Mouse (Mus musculus) E14TG2a.4 (cell line): ENCODE data around the gene Acap3.

Source experiments
- H3K27me3 ChIP-seq: 2 replicates; pipeline ENCODE4 v1.6.1; 2014; ENCODE audit warnings: low read length, control low read depth; ENCODE audit not compliant: insufficient read depth
- H3K36me3 ChIP-seq: 2 replicates; pipeline ENCODE4 v1.6.1; 2014; ENCODE audit warnings: low read length, control low read depth; ENCODE audit not compliant: insufficient read depth
- H3K4me1 ChIP-seq: replicated peaks from 2 replicates; pipeline ENCODE4 v1.6.1; 2014; ENCODE audit warnings: low read depth, low read length, control low read depth
- H3K4me3 ChIP-seq: replicated peaks from 2 replicates; pipeline ENCODE4 v1.5.1; 2014; ENCODE audit warnings: mild to moderate bottlenecking, low read length
- H3K9me3 ChIP-seq: 2 replicates; pipeline ENCODE4 v1.6.1; 2014; ENCODE audit warnings: low read length, control low read depth
- CTCF ChIP-seq: conservative IDR thresholded peaks from 2 replicates; pipeline ENCODE4 v1.5.1; 2014; ENCODE audit warnings: low read length
- NANOG ChIP-seq: IDR thresholded peaks from 2 replicates; pipeline ENCODE4 v1.6.1; 2014; ENCODE audit warnings: borderline replicate concordance, low read length, mixed read lengths
- POU5F1 ChIP-seq: IDR thresholded peaks from 2 replicates; pipeline ENCODE4 v1.6.1; 2014; ENCODE audit warnings: low read length, borderline replicate concordance

The Acap3 gene

DNA sequence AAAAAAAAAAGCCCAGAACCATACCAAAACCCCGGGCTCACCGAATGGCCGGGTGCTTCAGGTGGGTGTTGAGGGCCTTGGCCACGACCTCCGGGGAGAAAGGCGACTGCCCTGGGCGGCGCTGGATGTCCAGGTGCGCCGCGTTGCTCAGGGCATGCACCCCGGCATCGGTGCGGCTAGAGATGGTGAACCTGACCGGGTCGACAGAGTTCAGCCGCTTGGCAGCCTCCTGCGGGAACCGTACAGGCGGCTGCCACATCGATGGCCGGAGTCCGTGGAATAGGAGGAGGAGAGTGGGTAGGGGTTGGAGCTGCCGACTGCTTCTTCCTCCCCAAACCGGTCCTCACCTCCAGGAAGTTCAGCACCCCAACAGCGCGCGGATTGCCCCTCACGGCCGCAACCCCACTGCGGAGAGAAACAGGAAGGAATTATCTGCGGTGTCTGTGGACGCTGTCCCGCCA is 581 bp upstream of the Acap3 start:
- Histone ChIP-seq H3K36me3 (peaks cover 47% of the 10 kb centered on the region), H3K27me3 (peaks cover 3% of the 10 kb centered on the region; the same call in 1 of the 2 replicates), H3K4me1 (peaks cover 65% of the 10 kb centered on the region), H3K4me3 (peak overlapping the region; percentile 99), H3K9me3 (no peaks in the 10 kb centered on the region)
- TF ChIP-seq CTCF, result no peak
- no peak for TF ChIP-seq NANOG
- TF ChIP-seq POU5F1, result no peak

DNA sequence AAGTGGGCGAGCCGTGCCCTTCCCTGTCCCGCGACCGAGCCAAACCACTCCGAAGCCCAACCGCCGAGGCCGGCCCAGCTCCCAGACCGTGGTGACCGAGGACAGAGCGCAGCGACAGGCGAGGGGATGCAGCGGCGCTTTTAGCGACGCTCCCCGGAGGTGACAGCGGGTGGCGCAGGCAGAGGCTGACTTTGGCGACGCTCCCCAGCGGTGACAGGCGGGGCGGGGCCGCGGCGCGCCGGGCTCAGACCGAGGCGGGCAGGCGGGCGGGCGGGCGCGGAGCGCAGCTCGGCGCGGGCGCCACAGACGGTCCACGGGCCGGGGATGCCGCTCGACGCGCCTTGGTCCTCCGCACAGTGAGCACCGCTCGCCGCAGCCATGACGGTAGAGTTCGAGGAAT is 395 bp downstream of the Acap3 start:
- TF ChIP-seq NANOG, result no peak
- no peak for TF ChIP-seq CTCF
- TF ChIP-seq POU5F1, result no peak
- Histone ChIP-seq H3K9me3 (no peaks in the 10 kb centered on the region), H3K36me3 (peaks cover 47% of the 10 kb centered on the region), H3K4me3 (peak overlapping the region; percentile 99), H3K27me3 (peaks cover 3% of the 10 kb centered on the region; the same call in 1 of the 2 replicates), H3K4me1 (peaks cover 70% of the 10 kb centered on the region)

DNA sequence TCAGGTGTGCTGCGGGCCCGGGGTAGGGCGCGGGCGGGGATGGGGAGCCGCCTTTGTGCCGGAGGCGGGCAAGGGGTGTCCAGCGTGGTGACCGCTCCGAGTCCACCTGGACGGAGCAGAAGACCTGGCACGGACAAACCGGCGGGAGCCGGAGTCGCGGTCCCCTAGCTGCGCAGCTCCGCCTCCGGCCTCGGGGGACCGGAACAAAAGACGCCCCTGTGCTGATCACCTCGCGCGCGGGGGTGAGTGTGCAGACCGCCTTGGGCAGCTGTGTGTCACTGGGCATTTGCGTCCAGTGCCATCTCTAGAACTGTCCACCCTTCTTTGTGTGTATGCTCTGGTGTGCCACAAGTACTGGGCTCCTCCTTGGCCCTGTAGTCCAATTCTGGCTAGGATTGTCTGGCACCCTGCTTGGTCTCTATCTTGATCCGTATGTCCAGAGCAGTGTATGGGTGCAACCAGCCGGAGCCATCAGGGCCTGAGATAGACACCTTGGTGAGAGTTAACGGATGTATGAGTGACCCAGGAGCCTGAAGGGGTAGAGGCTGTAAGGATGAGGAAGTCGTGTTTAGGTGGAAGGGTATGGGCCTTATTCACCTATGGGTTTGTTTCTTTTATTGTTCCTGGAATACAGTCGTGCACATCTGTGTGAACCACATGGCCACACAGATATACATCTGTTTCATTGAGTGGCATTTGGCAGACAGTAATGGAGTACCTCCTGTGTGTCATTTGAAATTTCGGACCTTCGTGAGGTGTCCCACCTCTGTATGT is 1.0 kb downstream of the Acap3 start:
- Histone ChIP-seq H3K4me1 (peaks cover 64% of the 10 kb centered on the region), H3K27me3 (peaks cover 3% of the 10 kb centered on the region; the same call in 1 of the 2 replicates), H3K9me3 (no peaks in the 10 kb centered on the region), H3K4me3 (peak overlapping the region; percentile 99), H3K36me3 (peaks cover 43% of the 10 kb centered on the region)
- TF ChIP-seq NANOG (no peak), CTCF (no peak), POU5F1 (no peak)

DNA sequence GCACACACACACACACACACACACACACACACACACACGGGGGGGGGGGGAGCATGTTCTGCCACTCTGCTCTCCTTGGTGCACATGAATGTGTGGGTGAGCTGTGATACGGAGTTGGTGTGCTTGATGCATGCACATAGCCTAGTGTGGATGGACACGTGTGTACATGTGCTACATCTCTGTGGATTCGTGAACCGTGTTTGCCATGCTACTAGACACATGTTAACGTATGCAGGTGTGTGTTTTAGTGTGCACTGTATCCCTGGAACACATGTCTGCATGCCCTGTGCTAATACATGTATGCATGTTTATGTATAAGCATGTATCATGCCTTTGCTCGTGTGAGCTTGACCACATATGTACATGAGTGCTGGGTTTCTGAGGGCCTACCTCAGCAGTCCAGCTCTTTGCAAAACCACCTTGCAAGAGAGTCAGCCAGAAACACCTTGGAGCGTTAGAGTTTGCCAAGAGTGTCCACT is 1.6 kb downstream of the Acap3 start:
- no peak for TF ChIP-seq CTCF
- no peak for TF ChIP-seq POU5F1
- TF ChIP-seq NANOG, result no peak
- H3K4me1 ChIP-seq, result peaks cover 60% of the 10 kb centered on the region
- H3K4me3 ChIP-seq, result peak overlapping the region; percentile 99
- no peaks in the 10 kb centered on the region for H3K9me3 ChIP-seq
- peaks cover 40% of the 10 kb centered on the region for H3K36me3 ChIP-seq
- peaks cover 3% of the 10 kb centered on the region; the same call in 1 of the 2 replicates for H3K27me3 ChIP-seq

DNA sequence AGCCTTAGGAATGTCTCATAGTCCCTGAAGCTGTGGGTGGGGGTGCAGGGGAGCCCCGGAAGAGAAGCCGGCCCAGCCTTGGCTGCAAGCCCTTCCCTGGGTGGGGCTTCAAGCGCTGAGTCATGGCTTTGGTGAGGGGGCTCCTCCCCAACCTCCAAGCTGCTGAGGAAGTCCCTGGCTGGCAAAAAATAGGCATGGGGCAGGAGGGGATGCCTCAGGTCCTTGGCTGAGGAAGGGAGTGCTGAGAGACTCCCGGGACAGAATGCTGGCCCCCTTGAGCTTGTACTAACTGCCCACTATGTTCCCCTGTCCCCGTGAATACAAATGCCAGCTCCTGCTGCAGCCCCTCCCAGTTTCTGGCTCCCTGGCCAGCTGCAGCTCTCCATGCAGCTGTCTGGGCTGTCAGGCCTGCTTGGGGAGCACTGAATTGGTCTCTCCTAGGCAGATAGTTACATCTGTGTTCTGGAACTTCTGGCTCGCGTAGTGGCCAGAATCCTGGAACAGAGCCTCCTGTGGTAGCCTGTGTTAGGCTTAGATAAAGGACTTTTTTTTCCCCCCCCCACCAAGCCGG is 2.8 kb downstream of the Acap3 start:
- H3K36me3 ChIP-seq, result peaks cover 40% of the 10 kb centered on the region
- no peaks in the 10 kb centered on the region for H3K9me3 ChIP-seq
- TF ChIP-seq POU5F1 (no peak), CTCF (no peak), NANOG (no peak)
- peak overlapping the region; percentile 99 for H3K4me3 ChIP-seq
- peaks cover 57% of the 10 kb centered on the region for H3K4me1 ChIP-seq
- H3K27me3 ChIP-seq, result peaks cover 3% of the 10 kb centered on the region; the same call in 1 of the 2 replicates

DNA sequence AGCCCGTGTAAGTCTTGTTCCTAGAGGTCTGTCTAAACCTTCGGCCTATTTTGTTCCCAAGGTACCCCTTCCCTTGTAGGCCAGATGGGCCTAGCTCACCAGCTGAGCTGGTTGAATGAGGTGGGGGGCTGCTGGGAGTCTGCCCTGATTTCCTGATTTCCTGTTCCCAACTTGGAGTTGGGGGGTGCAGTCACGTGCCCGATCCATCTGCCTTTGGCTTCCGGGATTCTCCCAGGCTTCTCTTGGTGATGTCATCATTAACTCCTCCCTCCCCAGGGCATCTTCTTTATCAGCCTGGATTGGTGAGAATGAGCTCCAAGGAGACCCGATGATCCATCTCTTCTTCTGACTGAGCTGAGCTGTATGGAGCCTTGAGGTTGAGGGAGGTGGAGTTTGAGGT is 3.6 kb downstream of the Acap3 start:
- Histone ChIP-seq H3K36me3 (peaks cover 40% of the 10 kb centered on the region), H3K27me3 (peaks cover 3% of the 10 kb centered on the region; the same call in 1 of the 2 replicates), H3K4me1 (peaks cover 49% of the 10 kb centered on the region), H3K4me3 (peak overlapping the region; percentile 99), H3K9me3 (no peaks in the 10 kb centered on the region)
- no peak for TF ChIP-seq NANOG

DNA sequence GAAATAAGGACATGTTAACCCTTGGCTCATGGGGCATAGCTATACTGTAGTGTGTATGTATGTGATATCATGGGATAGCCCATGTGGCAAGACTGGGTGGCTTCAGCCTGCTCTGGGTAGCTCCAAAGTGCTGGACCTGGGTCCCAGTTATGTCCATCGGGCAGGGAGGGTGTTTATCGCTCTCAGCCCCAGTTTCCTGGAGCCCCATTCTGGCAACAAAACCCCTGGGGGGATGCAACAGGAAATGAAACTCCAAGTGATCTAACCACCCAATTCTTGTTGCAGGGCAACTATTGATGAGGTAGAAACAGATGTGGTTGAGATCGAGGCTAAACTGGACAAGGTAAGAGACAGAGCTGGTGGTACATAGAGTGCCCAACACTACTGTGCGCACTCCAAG is 4.2 kb downstream of the Acap3 start:
- peaks cover 39% of the 10 kb centered on the region for H3K36me3 ChIP-seq
- H3K9me3 ChIP-seq, result no peaks in the 10 kb centered on the region
- H3K4me1 ChIP-seq, result peaks cover 43% of the 10 kb centered on the region
- no peak for TF ChIP-seq POU5F1
- no peak for TF ChIP-seq CTCF
- TF ChIP-seq NANOG, result no peak
- H3K27me3 ChIP-seq, result peaks cover 3% of the 10 kb centered on the region; the same call in 1 of the 2 replicates
- peak overlapping the region; percentile 99; the same call in 1 of the 2 replicates for H3K4me3 ChIP-seq

DNA sequence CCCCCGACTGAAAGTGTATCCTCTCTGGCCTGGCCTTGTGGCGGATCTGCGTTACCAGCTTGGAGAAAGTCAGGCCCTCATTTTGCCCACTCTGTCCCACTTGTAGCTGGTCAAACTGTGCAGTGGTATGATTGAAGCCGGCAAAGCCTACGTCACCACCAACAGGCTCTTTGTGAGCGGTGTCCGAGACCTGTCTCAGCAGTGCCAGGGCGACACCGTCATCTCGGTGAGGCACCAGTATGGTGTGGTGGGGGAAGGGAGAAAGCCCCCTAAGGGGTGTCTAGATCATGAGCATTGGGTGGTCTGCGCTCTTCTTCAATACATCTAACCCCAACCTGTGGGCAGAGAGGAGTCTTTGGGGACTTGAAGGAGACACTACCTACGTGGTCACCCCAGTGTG is 4.8 kb downstream of the Acap3 start:
- H3K36me3 ChIP-seq, result peaks cover 45% of the 10 kb centered on the region
- peaks cover 3% of the 10 kb centered on the region; the same call in 1 of the 2 replicates for H3K27me3 ChIP-seq
- H3K4me3 ChIP-seq, result no peak overlapping the region
- no peaks in the 10 kb centered on the region for H3K9me3 ChIP-seq
- H3K4me1 ChIP-seq, result peaks cover 41% of the 10 kb centered on the region
- no peak for TF ChIP-seq NANOG
- no peak for TF ChIP-seq POU5F1
- no peak for TF ChIP-seq CTCF

DNA sequence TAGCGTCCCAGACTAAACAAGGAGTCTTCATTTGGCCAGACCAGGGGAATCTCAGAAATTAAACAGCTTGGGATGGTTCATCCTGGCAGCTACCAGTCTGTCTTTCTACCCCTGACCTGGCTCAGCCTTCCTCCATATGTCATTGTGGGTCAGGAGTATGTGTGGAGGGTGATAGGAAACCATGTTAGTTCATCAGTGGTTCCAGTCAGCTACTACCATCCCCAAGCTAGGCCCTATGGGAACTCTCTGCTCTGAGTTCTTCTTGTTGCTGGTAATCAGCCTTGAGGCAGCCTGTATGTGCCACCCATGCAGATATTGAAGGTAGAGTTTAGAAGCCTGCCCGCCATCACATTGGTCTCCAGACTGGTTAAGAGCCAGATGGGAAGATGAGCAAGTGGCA is 6.7 kb downstream of the Acap3 start:
- no peak overlapping the region for H3K4me3 ChIP-seq
- peaks cover 64% of the 10 kb centered on the region for H3K36me3 ChIP-seq
- H3K9me3 ChIP-seq, result no peaks in the 10 kb centered on the region
- peaks cover 34% of the 10 kb centered on the region for H3K4me1 ChIP-seq
- no peak for TF ChIP-seq NANOG
- no peaks in the 10 kb centered on the region for H3K27me3 ChIP-seq
